Mouse (Mus musculus): ENCODE data around the gene Trpv2.

The Trpv2 gene

DNA sequence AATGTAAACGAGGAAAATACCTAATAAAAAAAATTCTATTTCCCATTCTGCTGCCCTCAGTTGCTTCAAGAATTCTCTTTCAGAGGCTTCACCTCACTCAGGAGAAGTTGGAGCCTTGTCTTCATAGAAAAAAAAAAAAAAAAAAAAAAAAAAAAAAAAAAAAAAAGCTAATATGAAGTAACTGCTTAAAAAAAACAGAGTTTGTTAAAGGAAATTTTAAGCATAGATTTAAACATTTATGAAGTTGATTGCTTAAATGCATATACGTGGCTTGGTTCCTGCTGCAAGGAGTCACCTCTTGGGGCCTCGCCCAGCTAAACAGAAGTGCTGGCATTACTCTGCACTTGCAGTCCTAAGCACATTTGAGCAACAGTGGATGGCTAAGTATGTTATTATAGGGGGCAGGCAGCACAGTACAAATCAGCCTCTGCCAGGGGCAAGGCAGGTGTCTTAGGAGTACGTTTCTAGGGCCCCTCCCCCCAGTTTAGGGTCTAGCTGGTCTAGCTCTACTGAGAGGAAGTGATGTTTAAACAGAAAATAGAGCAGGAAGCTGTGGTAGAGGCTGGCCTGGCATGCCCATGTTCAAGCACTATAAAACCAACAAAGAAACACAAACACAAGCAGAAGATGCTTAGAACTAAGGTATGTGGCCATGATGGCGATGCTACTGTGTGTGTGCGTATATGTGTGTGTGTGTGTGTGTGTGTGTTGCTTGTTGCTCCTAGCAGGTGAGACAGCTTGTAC is at the start of gene Trpv2:
Gene Trpv2, plus strand, starts transcription at position 528 of the 744 bp plus-strand sequence.
- DNase-seq (ENCODE audit: inconsistent age in 2 of 2, low spot score in 1 of 2), result no peak

DNA sequence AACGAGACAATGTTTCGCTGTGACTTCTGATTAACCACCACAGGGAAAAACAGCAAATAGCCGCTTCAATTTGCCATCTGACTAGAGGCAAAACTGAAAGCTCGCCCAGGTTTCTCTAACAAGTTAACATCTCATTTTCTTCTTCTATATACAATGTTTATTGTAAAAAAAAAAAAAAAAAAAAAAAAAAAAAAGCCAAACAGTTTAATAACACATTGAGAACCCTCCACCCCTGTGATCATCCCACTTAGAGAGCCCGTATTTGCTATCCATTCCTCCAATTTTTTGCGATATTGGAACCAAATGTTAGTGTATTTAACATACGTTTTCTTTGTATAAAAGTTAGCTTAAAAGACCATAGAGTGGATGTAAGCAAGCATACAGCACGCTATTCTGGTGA is 37.2 kb upstream of the Trpv2 start:
- no peak for DNase-seq (ENCODE audit: inconsistent age in 2 of 2, low spot score in 1 of 2)

- peak in 1 of 2 experiments; percentile 56 for DNase-seq (ENCODE audit: inconsistent age in 2 of 2, low spot score in 1 of 2)
Observed at GRCm38 (mm10) chr11:62537590-62537989, 36.7 kb upstream of the Trpv2 start.

GRCm38 (mm10) chr11:62538321-62539088 is 35.8 kb upstream of the Trpv2 start:
- DNase-seq (ENCODE audit: inconsistent age in 2 of 2, low spot score in 1 of 2), result peak; percentile 65 to 90

DNA sequence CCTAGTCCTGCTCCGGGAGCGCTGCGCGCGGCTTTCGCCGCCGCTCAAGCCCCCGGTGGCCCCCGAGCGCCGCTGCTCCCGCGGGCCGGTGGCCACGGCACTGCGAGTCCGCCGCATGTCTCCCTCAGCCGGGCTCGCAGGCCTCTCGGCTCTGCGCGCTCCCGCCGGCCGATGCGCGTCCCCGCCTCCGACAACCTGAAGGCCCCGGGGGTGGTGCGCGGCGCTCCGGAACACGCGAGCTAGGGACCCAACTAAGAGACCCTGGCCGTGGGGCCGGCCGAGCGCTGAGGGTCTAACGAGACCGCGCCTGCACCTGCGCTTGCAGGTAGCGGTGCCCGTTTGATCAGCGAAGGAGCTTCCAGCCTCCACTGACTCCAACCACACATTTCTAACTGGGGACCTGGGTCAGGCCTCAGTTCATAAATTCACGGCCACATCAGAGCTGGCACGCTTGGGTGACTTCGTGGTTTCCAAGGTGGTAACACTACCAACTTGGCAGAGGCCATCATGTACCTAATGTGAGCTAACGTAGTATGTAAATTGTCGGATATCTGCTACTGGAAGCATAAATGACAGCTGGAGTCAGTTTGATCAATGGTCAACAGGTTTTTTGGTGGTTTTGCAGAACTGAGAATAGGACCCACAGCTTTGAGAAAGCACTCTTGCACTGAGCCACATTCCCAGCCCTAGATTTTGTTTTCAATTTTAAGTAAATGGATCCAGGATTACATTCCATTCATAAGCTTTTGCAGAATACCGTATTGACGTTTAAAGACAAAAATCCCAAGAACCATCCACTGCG is 35.0 kb upstream of the Trpv2 start, which contains the start of gene Cenpv:
Gene Cenpv, minus strand, starts transcription at position 173 of the 802 bp plus-strand sequence.
- peak; percentile 80 to 94 for DNase-seq (ENCODE audit: inconsistent age in 2 of 2, low spot score in 1 of 2)

DNA sequence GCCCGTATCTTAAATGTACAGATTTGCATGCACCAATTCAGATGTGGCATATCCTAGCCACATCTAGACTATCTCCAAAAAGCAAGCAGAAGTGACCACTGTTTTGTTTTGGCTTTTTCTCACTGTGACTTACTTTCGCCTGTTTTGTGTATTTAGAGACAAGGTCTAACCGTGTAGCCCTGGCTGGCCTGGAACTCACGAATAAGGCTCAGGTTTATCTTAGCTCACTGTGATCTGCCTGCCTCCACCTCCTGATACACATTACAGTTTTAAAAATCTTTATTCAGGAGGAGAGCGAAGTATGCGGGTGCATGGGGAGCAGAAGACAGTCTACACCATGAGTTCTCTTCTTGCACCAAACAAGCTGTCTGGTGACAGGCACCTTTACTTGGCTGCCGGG is 34.1 kb upstream of the Trpv2 start:
- DNase-seq (ENCODE audit: inconsistent age in 2 of 2, low spot score in 1 of 2), result no peak

DNA sequence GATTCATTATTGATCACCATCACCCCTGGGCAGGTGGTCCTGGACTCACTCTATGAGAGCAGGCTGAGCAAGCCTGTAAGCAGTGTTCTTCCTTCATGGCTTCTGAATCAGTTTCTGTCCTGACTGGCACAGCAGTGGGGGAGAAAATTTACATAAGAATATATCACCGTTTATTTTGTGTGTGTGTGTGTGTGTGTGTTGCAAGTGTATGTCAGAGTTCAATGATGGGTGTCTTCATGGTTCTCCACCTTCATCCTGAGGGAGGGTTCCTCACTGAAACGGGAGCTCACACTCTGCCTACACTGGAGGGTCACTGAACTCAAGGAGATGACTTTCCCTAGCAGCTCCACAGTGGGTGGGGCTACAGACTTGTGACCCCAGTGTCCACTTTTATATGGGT is 33.3 kb upstream of the Trpv2 start:
- no peak for DNase-seq (ENCODE audit: inconsistent age in 2 of 2, low spot score in 1 of 2)

GRCm38 (mm10) chr11:62541581-62541980 is 32.7 kb upstream of the Trpv2 start:
- no peak for DNase-seq (ENCODE audit: inconsistent age in 2 of 2, low spot score in 1 of 2)

DNA sequence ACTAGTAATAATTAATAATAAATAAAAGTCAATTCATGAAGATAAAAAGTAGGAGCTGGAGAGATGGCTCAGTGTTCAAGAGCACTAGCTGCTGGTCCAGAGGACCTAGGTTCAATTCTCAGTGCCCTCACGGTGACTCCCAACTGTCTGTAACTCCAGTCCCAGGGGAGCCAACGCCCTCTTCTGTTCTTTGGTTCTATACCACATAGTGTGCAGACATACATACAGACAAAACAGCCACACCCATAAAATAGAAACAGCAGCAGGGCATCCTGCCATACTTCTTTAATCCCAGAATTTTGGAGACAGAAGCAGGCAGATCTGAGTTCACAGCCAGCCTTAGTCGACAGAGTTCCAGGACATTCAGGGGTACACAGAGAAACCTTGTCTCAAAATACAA is 30.3 kb upstream of the Trpv2 start:
- no peak for DNase-seq (ENCODE audit: inconsistent age in 2 of 2, low spot score in 1 of 2)

DNA sequence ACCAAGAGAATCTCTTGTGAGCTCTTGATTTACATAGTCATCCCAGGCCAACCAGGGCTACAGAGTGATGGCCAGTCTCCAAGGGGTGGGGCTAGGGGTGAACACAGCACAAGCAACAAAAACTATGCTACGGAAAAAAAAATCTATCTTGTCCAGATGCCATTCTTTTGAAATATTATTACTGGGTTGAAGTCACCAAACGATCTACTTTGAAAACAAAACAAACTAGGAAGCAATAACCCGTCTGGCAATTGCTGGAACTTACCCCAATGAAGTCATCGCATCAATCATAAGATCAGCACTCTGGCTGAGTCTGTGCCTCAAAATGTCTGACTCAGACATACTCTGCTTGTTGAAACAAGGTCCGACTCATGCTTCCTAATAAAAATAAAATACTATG is 24.5 kb upstream of the Trpv2 start:
- peak; percentile 86 to 95 for DNase-seq (ENCODE audit: inconsistent age in 2 of 2, low spot score in 1 of 2)

DNA sequence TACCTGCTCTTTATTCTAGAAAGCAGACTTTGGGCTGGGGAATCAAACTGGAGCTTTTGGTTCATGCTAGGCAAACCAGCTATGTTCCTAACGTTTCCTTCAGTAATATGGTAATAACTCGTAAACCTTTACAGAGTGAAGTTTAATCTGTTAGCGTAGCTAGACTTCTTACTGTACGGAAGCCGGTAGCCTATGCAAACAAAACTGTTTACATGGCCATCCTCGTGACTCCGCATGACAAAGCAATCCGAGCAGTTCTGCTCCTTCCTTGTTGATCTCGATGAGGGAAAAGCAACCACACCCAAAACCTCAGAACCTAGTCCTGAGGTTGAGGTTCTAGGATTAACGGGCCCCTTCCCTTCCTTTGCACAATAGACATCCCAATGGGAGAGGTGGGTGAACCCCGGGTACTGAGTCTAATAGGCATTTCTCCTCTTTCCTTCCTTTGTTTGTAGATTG is 24.0 kb upstream of the Trpv2 start:
- peak; percentile 61 to 89 for DNase-seq (ENCODE audit: inconsistent age in 2 of 2, low spot score in 1 of 2)

- DNase-seq (ENCODE audit: inconsistent age in 2 of 2, low spot score in 1 of 2), result peak; percentile 99 to 100
Observed at GRCm38 (mm10) chr11:62550727-62551225, 23.5 kb upstream of the Trpv2 start, which contains the start of gene Ubb. Ubb (plus strand) TSS chr11:62551171.

- peak; percentile 91 to 97 for DNase-seq (ENCODE audit: inconsistent age in 2 of 2, low spot score in 1 of 2)
Observed at GRCm38 (mm10) chr11:62551226-62552119, 22.8 kb upstream of the Trpv2 start.

DNA sequence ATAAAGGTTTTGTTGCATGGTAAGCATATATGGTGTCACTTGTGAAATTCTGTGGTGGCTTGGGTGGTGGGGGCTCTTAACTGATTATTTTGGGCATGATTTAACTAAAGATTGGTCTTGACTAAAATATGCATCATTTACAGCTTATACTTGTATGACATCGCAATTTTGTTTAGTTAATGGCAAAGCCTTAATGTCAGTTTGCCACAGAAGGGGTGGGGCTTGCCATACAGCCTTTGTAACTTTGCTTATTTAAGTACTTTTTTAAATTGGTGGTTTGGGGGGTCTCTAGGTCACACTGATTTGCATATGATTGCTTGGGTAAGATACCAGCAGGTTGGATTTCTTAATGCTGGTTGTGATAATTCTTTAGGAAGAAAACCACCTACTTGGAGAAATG is 21.1 kb upstream of the Trpv2 start:
- DNase-seq (ENCODE audit: inconsistent age in 2 of 2, low spot score in 1 of 2), result no peak

DNA sequence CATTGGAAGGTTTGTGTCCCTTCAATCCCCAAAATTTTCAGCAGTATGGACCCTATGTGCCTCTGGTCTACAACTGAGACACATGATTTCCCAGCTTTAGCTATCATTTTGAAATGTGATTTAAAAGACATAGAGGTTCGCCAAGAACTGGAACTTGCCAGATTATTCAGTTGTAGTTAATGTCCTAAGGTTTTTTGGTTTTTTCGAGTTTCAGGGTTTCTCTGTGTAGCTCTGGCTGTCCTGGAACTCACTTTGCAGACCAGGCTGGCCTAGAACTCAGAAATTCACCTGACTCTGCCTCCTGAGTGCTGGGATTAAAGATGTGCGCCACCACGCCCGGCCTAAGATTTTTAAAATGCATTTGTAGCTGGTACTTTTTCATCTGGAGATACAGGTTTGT is 20.7 kb upstream of the Trpv2 start:
- peak in 1 of 2 experiments; percentile 51 for DNase-seq (ENCODE audit: inconsistent age in 2 of 2, low spot score in 1 of 2)

DNA sequence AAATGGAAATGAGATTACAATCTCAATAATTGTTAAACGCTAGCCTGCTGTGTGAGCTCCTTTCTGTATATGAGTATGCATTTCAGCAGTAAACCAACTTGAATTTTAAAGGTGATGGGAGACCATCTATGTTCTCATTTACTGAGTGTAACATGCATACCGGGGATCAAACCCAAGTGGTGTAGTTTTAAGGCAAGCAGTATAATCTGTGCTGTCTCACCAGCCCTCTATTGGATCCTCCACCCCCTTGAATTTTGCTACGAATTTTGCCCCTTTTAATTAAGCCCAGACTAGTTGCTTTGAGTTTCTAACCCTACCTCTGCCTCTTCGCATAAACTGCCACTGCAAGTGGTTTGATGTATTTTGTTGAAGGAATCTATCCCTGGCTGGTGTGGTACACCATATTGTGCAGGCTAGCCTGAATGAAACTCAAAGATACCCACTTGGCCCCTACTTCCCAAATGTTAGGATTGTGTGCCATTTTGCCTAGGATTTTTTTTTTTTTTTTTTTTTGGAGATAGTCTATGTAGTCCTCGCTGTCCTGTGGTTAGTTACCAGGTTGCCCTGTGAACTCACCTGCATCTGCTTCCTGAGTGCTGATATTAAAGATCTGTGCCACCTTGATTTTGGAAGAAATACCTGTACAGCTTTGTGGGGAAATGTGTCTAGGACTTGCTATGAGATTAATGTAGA is 20.0 kb upstream of the Trpv2 start:
- no peak for DNase-seq (ENCODE audit: inconsistent age in 2 of 2, low spot score in 1 of 2)

- peak in 1 of 2 experiments; percentile 45 for DNase-seq (ENCODE audit: inconsistent age in 2 of 2, low spot score in 1 of 2)
Observed at GRCm38 (mm10) chr11:62554934-62555517, 19.3 kb upstream of the Trpv2 start.

DNA sequence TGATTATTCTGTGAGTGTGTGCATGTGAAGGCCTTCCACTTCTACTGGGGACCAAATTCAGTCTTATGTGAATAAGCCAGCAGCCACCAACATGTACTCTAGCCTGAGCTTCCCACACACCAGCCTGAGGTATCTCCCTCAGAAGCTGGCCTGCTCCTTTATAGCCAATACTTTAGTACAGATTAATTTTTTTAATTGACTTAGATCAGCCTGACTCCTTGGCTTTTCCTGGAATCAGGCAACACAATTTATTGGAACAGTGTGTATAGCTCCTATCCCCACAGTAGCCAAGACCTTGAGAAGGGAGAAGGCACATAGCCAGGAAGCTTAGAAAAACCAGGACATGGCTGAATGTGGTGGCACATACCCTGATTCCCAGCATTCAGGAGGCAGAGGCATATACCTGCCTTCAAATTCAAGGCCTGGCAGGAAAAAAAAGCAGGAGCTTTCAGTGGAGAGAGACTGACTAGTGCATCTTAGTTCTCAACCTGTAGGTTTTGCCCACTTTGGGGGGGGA is 18.3 kb upstream of the Trpv2 start:
- DNase-seq (ENCODE audit: inconsistent age in 2 of 2, low spot score in 1 of 2), result peak; percentile 55 to 81

DNA sequence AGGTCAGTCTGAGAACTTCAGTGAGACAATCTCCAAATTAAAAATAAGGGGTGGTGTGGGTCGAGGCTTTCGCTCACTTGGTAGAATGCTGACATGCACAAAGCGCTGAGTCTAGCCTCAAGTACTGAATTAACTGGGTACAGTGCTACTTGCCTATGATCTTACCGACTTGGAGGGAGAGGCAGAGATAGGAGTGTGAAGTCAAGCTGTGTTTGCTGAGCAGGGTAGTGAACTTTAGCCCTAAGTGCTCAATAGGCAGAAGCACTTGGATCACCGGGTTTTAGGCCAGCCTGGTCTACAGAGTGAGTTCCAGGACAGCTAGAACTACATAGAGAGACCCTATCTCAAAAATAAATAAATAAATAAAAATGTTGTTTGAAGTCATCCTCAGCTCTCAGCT is 17.1 kb upstream of the Trpv2 start:
- DNase-seq (ENCODE audit: inconsistent age in 2 of 2, low spot score in 1 of 2), result peak in 1 of 2 experiments; percentile 45

All from adrenal gland, adult (tissue).